Comparison of ENCODE assay signal across 13 mouse cellular contexts in genomic region chr8:8870487-8870886, GRCm38 (mm10).
DNase-seq lines count a peak whose midpoint lies in the region; ATAC-seq lines count a peak whose summit lies in the region.
"Had no signal": no experiment of that assay in that cellular context is flagged by ENCODE, and none has a peak within 500 bp of the region (broad histone marks: within the 10 kb centered on the region; RNA-seq: fewer than 3 reads in every experiment).

No protein-coding gene starts in this region.

- H3K27ac ChIP-seq in forebrain, embryonic 14.5 days (ENCODE audit: low read depth, low read length), result no peak overlapping the region
- H3K27ac ChIP-seq in limb, embryonic 10.5 days, result peak overlapping the region; percentile 61
- H3K27ac ChIP-seq in neural tube, embryonic 12.5 days, result no peak overlapping the region
- H3K27ac ChIP-seq: kidney, embryonic 15.5 days had no signal

- WGBS in forebrain, embryonic 14.5 days, result 2% methylated on average over 4 of the region's 4 CpGs
- WGBS in limb, embryonic 10.5 days, result under 1% methylated on average over 4 of the region's 4 CpGs
- WGBS in neural tube, embryonic 12.5 days, result 2% methylated on average over 4 of the region's 4 CpGs

- no peak overlapping the region for H3K4me2 ChIP-seq in forebrain, embryonic 14.5 days (ENCODE audit: low read length)
- no peak overlapping the region for H3K4me2 ChIP-seq in neural tube, embryonic 12.5 days (replicated peaks)
- H3K4me2 ChIP-seq: kidney, embryonic 15.5 days; liver, embryonic 11.5 days had no signal

- no peak overlapping the region for H3K9ac ChIP-seq in forebrain, embryonic 14.5 days (ENCODE audit: low read length)
- no peak overlapping the region for H3K9ac ChIP-seq in neural tube, embryonic 12.5 days
- H3K9ac ChIP-seq: kidney, embryonic 15.5 days had no signal

- ATAC-seq in forebrain, embryonic 14.5 days, result peak; percentile 40; the same call in 1 of the 2 replicates
- ATAC-seq in neural tube, embryonic 12.5 days (ENCODE audit: low FRiP score, low read depth), result peak; percentile 87

- no peak overlapping the region for H3K4me3 ChIP-seq in forebrain, embryonic 14.5 days (ENCODE audit: low read depth, low read length)
- H3K4me3 ChIP-seq in limb, embryonic 10.5 days, result no peak overlapping the region
- H3K4me3 ChIP-seq in neural tube, embryonic 12.5 days, result no peak overlapping the region
- H3K4me3 ChIP-seq: kidney, embryonic 15.5 days had no signal

- no peaks in the 10 kb centered on the region for H3K36me3 ChIP-seq in forebrain, embryonic 14.5 days (ENCODE audit: control insufficient read depth, insufficient read depth, low read length)
- no peaks in the 10 kb centered on the region for H3K36me3 ChIP-seq in limb, embryonic 10.5 days
- H3K36me3 ChIP-seq in neural tube, embryonic 12.5 days, result no peaks in the 10 kb centered on the region
- H3K36me3 ChIP-seq: kidney, embryonic 15.5 days had no signal

- H3K4me1 ChIP-seq in forebrain, embryonic 14.5 days (ENCODE audit: control insufficient read depth, insufficient read depth, low read length), result no peaks in the 10 kb centered on the region
- peaks cover 21% of the 10 kb centered on the region for H3K4me1 ChIP-seq in limb, embryonic 10.5 days
- H3K4me1 ChIP-seq in neural tube, embryonic 12.5 days, result peaks cover 15% of the 10 kb centered on the region; the same call in 1 of the 2 replicates

- peaks cover 3% of the 10 kb centered on the region; the same call in 1 of the 2 replicates for H3K27me3 ChIP-seq in forebrain, embryonic 14.5 days (replicated peaks; ENCODE audit: control insufficient read depth, insufficient read depth, low read length)
- peaks cover 5% of the 10 kb centered on the region; the same call in 1 of the 2 replicates for H3K27me3 ChIP-seq in limb, embryonic 10.5 days (ENCODE audit: low read depth, poor library complexity, severe bottlenecking)
- H3K27me3 ChIP-seq in neural tube, embryonic 12.5 days (replicated peaks), result peaks cover 8% of the 10 kb centered on the region; the same call in 1 of the 2 replicates
- H3K27me3 ChIP-seq: CH12.LX; kidney, embryonic 15.5 days had no signal

- no peaks in the 10 kb centered on the region for H3K9me3 ChIP-seq in forebrain, embryonic 14.5 days (replicated peaks; ENCODE audit: control insufficient read depth, low read length)
- no peaks in the 10 kb centered on the region for H3K9me3 ChIP-seq in limb, embryonic 10.5 days (replicated peaks)
- H3K9me3 ChIP-seq in neural tube, embryonic 12.5 days, result no peaks in the 10 kb centered on the region
- H3K9me3 ChIP-seq: kidney, embryonic 15.5 days had no signal

- DNase-seq in embryo, embryonic 11.5 days (ENCODE audit: low read depth, low spot score), result peak; percentile 16
- peak; percentile 35 for DNase-seq in forebrain, embryonic 14.5 days (ENCODE audit: low spot score)
- DNase-seq in limb, embryonic 10.5 days (ENCODE audit: low spot score), result peak; percentile 47
- no peak for DNase-seq in cerebellum, adult 11 months
- DNase-seq in kidney, adult 18-20 months, result no peak
- no peak for DNase-seq in kidney, postnatal 25 days
- DNase-seq: adrenal gland, postnatal 10 days; cerebellum, adult 11-12 months; gastrocnemius, postnatal 36 days had no signal

Comparison
In these comparisons a context has a peak if more than half of its experiments do, and no peak if none do; other contexts are left out.
1. DNase-seq: peak in embryo, embryonic 11.5 days (single experiment), forebrain, embryonic 14.5 days (single experiment) and limb, embryonic 10.5 days (single experiment); none in cerebellum, adult 11 months (single experiment), kidney, adult 18-20 months (single experiment) and kidney, postnatal 25 days (0 of 2).